Comparison of ENCODE assay signal across 8 mouse cellular contexts in the genomic region with DNA sequence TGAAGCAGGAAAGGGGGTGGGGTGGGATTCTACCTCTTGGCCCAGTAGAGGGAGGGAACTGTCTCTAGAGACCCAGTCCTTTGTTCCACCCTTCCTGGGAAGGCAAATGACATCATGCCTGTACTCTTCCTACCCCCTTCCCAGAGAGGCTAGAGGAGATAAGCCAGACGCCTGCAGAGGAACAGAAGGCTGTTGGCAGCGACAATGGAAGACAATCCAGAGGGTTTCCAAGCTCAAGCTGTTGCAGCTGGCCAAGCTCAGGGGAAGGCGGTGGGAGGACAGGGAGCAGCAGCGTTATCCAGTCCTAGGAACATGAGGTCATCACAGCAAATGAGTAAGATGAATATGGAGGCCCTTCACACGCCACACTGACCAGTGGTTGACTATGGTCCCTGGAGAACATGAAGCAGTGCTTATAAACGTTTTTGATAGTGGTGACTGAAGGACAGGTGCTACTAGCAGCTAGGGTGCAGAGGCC.
A peak's percentile ranks its signal among the peaks of the same experiment; 100 is the strongest.
DNase-seq lines count a peak whose midpoint lies in the region; ATAC-seq and TF ChIP-seq lines count a peak whose summit lies in the region.

No protein-coding gene starts in this region.

- peaks cover 78% of the 10 kb centered on the region for H3K36me3 ChIP-seq in megakaryocyte, embryonic 14.5 days (replicated peaks; ENCODE audit: low read length)
- peaks cover 87% of the 10 kb centered on the region for H3K36me3 ChIP-seq in heart, adult 2 months (ENCODE audit: control insufficient read depth, insufficient read depth, low read length)
- H3K36me3 ChIP-seq in kidney, adult 2 months (ENCODE audit: control insufficient read depth, insufficient read depth, low read length), result peaks cover 2% of the 10 kb centered on the region; the same call in 1 of the 2 replicates
- H3K36me3 ChIP-seq in limb, embryonic 15.5 days, result peaks cover 15% of the 10 kb centered on the region

- no peak for TF ChIP-seq CTCF in heart, adult 2 months (IDR thresholded peaks at IDR 0.05)
- TF ChIP-seq CTCF in kidney, adult 2 months (conservative IDR thresholded peaks at IDR 0.05; ENCODE audit: insufficient read depth, insufficient read length, low read depth, low read length), result no peak

- peak; percentile 100 for TF ChIP-seq EP300 in heart, adult 2 months (IDR thresholded peaks at IDR 0.05; ENCODE audit: insufficient read depth, low read depth, low read length)

- no peak overlapping the region for H3K4me2 ChIP-seq in limb, embryonic 15.5 days

- H3K9me3 ChIP-seq in megakaryocyte, embryonic 14.5 days, result no peaks in the 10 kb centered on the region
- no peaks in the 10 kb centered on the region for H3K9me3 ChIP-seq in limb, embryonic 15.5 days

- DNase-seq in embryo, embryonic 9.5 days (ENCODE audit: extremely low spot score), result peak; percentile 39
- DNase-seq in heart, adult 2 months, result peak; percentile 83 to 93
- DNase-seq in kidney, adult 2 months, result peak; percentile 89
- peak; percentile 73 to 75 for DNase-seq in urinary bladder, postnatal 4 days (ENCODE audit: low spot score in 2 of 2)

- H3K27ac ChIP-seq in heart, adult 2 months, result peak overlapping the region; percentile 80
- peak overlapping the region; percentile 42; the same call in 1 of the 2 replicates for H3K27ac ChIP-seq in kidney, adult 2 months (ENCODE audit: insufficient read depth, low read depth, low read length)
- H3K27ac ChIP-seq in limb, embryonic 15.5 days, result peak overlapping the region; percentile 44

- intact Hi-C loops in heart, adult 2 months (cut with DNase I), result loop anchor here (2.0 to 5.0 kb wide), 2 partner anchors 96 to 356 kb away; no protein-coding TSS in a partner anchor

- H3K79me2 ChIP-seq in heart, adult 2 months (replicated peaks; ENCODE audit: control insufficient read depth, insufficient read depth, low read length), result peaks cover 13% of the 10 kb centered on the region

- ATAC-seq in megakaryocyte, adult 5-6 weeks (ENCODE audit: poor library complexity, severe bottlenecking), result no peak
- peak; percentile 82 for ATAC-seq in limb, embryonic 15.5 days (ENCODE audit: insufficient number of reproducible peaks, low FRiP score, low TSS enrichment, low read depth)
- 0 out of 2 replicates have a peak, but pooled peaks have one; percentile 9 for ATAC-seq in monocyte, adult 5-6 weeks (replicated peaks; ENCODE audit: insufficient number of reproducible peaks, low FRiP score, low TSS enrichment, poor library complexity, severe bottlenecking)

- H3K4me1 ChIP-seq in megakaryocyte, embryonic 14.5 days, result peaks cover 91% of the 10 kb centered on the region
- H3K4me1 ChIP-seq in heart, adult 2 months (ENCODE audit: control insufficient read depth, insufficient read depth, low read length), result peaks cover 55% of the 10 kb centered on the region
- H3K4me1 ChIP-seq in kidney, adult 2 months (ENCODE audit: control insufficient read depth, insufficient read depth, low read length), result peaks cover 32% of the 10 kb centered on the region
- peaks cover 20% of the 10 kb centered on the region; the same call in 1 of the 2 replicates for H3K4me1 ChIP-seq in limb, embryonic 15.5 days

- peak; percentile 69; the same call in 1 of the 2 replicates for TF ChIP-seq POLR2A in heart, adult 2 months (IDR thresholded peaks at IDR 0.05; ENCODE audit: insufficient read depth, low read depth, low read length)
- TF ChIP-seq POLR2A in kidney, adult 2 months (IDR thresholded peaks at IDR 0.05; ENCODE audit: low read depth, low read length), result no peak

- WGBS in heart, adult 2 months, result 11% methylated on average over 6 of the region's 6 CpGs
- 52% methylated on average over 6 of the region's 6 CpGs for WGBS in kidney, adult 2 months
- WGBS in limb, embryonic 15.5 days, result 45% methylated on average over 6 of the region's 6 CpGs

- no peaks in the 10 kb centered on the region for H3K27me3 ChIP-seq in megakaryocyte, embryonic 14.5 days (replicated peaks)
- H3K27me3 ChIP-seq in heart, adult 2 months (ENCODE audit: control insufficient read depth, insufficient read depth, low read length), result no peaks in the 10 kb centered on the region
- no peaks in the 10 kb centered on the region for H3K27me3 ChIP-seq in kidney, adult 2 months (replicated peaks; ENCODE audit: control insufficient read depth, insufficient read depth, low read length)
- H3K27me3 ChIP-seq in limb, embryonic 15.5 days, result no peaks in the 10 kb centered on the region

- no peak overlapping the region for H3K9ac ChIP-seq in heart, adult 2 months (ENCODE audit: low read depth, low read length)
- no peak overlapping the region for H3K9ac ChIP-seq in limb, embryonic 15.5 days

- H3K4me3 ChIP-seq in megakaryocyte, embryonic 14.5 days (replicated peaks), result peak overlapping the region; percentile 66
- H3K4me3 ChIP-seq in heart, adult 2 months, result no peak overlapping the region
- no peak overlapping the region for H3K4me3 ChIP-seq in kidney, adult 2 months (ENCODE audit: insufficient read depth, low read depth, low read length)
- H3K4me3 ChIP-seq in limb, embryonic 15.5 days, result no peak overlapping the region

Comparison
In these comparisons a context has a peak if more than half of its experiments do, and no peak if none do; other contexts are left out.
1. DNase-seq: peak in every context shown above with its lines; median percentile 89 in kidney, adult 2 months; 88 in heart, adult 2 months; 74 in urinary bladder, postnatal 4 days; 39 in embryo, embryonic 9.5 days.